Mouse (Mus musculus) lung, postnatal 25 days (tissue): ENCODE measurements around the gene D11Wsu47e.
A peak's percentile ranks its signal among the peaks of the same experiment; 100 is the strongest.

Source experiments
- DNase-seq: peaks from one replicate; pipeline ENCODE4 v3.0.0; 2022; ENCODE audit warnings: low spot score

Gene D11Wsu47e

GRCm38 (mm10) chr11:113666648-113667047 lies 17.6 kb upstream of the D11Wsu47e start:
- DNase-seq: peak; percentile 19

DNA sequence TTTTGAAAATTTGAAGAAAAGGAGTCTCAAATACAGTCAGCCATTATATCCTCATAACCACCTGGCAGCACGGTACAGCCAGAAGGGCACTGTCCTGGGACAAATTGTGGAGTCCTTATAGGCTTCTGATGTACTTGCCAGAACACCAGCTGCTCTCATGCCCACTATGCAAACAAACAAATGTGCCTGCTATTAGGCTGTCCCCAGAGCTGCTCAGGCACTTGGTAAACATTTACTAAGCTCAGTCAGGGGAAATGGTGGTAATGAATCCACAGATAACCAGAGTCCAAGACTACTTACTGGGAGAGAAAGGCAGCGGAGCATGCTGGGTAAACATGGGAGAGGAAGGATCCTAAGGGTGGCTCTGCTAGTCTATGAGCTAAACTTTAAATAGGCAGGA lies 17.1 kb upstream of the D11Wsu47e start:
- DNase-seq: no peak

DNA sequence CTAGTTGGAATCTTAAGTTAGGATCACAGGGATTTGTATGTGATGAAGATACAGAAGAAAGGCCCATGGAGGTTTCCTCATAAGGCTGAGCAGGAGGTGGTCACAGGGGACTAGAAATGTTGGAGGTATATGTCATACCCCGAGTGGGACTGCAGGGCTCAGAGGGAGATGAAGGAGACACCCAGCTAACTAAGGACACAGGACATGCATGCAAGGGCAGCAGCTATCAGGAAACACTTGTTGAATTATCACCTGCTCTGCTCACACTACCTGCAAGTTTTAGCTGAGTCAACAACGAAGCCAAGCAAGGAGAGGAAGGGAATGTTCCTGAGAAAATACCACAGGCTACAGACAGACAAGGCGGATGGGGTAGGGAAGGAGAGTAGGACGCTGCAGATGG lies 16.5 kb upstream of the D11Wsu47e start:
- DNase-seq: no peak

DNA sequence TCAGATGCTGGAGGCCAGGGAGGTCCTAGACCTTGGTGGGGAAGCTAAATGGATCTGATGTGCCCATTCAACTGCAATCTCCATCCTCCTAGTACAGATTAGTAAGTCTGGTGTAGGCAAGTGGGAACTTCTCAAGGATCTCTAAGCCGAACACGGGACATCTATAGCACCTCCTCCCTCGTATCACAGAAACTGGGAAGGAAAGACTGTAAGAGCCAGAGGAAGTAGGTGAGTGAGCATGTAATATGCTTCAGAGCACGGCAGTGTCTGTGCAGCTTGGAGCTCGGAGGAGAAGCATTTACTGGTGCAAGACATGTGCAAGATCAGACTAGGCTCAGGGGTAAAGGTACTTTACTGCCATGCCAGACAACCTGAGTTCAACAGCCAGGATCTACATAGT lies 15.4 kb upstream of the D11Wsu47e start:
- DNase-seq: no peak

DNA sequence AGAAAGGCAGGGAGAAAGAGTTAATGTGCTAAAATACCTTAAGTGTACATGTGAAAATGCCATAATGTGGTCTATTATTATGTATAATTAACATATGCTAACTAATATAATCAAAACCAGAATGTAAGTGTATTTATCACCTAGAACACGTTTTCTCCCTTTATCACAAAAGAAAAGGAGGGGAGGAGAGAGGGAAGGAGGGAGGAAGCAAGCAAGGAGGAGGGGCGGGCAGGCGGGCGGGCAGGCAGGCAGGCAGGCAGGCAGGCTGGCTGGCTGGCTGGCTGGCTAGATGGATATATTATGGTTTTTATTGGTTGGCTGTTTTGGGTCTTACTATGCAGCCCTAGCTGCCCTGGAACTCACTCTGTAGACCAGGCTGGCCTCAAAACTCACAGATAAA lies 14.5 kb upstream of the D11Wsu47e start:
- DNase-seq: no peak

DNA sequence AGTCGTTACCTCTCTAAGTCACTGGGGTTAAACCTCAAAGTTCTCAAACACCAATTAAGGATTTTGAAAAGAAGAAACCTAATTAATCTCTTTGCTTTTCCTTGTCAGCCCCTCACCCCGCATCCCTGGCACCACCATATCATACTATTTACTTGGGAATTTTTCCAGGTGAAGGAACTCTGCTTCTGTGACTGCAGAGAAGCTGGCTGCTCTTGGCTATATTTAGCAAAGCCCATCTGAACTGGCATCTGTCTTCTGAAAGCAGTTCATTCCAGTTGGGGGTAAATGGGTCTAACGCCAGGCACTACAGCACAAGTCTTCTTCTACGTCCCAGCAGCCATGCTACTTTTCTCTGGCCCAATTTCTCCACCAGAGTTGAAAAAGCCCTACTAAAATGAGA lies 10.6 kb upstream of the D11Wsu47e start:
- no peak for DNase-seq

GRCm38 (mm10) chr11:113674595-113674994 lies 9.6 kb upstream of the D11Wsu47e start:
- DNase-seq: no peak

- no peak for DNase-seq
These were observed 7.4 kb upstream of the D11Wsu47e start for GRCm38 (mm10) chr11:113676847-113677246.

GRCm38 (mm10) chr11:113677378-113677777 lies 6.8 kb upstream of the D11Wsu47e start:
- DNase-seq: no peak

DNA sequence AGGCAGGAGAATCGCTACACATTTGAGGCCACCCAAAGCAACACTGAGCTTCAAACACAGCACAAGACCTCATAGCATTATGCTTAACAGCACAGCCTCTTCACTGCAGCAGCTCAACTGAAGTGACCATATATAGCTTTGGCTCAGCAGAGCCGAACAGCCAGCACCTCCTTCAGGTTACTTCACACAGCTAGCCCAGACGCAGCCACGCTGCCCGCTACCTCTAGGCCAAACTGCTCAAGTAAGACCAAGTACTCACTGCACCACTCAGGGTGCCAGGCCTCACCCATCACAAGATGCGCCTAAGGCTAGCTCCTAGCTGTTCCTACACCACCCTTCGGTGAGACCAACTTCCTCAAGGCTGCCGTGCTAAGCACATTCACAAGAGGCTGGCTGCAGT lies 5.8 kb upstream of the D11Wsu47e start:
- DNase-seq: no peak

GRCm38 (mm10) chr11:113680954-113681353 lies 3.3 kb upstream of the D11Wsu47e start:
- DNase-seq: no peak

DNA sequence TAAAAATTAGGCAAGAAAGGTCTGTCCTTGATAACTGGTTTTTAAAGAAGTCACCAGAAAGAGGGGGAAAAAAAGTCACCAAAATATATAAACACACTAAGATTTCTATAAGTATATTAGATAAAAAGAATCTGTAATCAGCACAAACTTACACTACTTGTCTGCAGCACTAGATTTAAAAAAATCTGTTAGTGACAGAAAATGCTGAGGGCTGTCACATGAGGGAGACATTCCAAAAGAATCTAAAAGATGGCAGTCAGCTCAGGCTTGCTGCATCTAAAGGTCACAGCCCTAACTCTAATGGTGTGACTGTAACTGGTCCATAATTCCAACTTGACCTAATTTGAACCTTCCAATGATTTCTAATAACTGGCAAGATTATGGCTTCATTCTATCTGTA lies 2.2 kb upstream of the D11Wsu47e start:
- no peak for DNase-seq

DNA sequence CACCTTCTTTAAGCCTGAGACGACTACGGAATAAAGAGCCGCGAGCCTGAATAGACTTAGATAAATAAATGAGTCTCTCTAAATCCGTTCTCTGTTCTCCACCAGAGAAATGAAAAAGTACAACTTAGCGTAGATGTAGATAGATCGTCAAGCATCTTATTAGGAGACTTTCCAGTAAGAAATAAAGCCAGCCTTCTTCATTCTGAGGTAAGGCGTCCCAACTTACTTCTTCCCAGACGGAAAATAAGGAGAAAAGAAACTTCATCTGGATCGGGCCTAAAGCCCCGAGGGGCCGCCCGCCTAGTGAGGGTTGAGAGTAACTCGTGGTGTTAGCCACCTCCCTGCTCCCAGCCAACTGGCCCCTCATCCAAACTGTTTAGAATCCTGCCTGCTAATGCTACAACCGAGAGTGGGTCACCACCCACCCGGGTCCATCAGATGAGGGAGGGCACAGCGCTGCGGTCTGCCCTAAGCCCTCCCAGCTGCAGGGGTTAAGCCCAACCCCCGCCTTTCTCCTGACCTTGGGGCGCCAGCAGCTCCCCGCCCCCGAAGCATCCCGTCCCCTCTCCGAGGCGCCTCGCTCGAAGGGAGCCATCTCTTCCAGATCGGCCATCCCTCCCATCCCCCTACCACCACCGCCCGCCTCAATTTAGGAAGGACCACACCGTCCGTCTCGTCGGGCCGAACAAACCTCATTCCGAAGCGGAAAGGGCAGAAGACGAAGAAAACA lies 1.1 kb upstream of the D11Wsu47e start:
- peak; percentile 25 for DNase-seq

GRCm38 (mm10) chr11:113683627-113683956 lies 620 bp upstream of the D11Wsu47e start:
- no peak for DNase-seq

DNA sequence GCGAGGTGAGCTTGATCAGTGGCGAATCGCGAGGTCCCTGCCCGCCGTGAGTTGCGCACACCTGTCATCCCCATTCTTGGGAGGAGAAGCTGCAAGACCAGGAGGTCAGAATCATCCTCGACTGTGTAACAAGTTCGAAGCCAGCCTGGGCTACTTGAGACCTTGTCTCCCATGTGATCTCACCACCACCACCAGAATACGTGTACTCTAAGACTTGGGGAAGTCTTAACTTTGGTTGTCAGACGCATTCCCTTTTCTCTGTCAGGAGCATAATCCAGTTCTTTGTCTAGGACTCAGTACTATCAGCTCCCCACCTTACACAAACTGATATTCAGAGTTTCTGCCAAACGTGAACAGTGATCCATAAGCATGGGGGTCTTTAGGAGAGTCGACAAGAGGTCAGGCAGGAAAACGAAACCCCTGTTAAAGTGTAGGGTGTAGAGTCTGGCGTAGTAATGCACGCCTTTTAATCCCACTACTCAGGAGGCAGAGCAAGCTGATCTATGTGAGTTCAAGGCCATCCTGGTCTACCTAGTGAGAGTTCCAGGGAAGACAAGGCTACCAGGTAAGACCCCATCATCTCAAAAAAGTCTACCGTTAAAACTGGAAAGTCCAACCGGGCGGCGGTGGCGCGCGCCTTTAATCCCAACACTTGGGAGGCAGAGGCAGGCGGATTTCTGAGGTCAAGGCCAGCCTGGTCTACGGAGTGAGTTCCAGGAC lies 655 bp downstream of the D11Wsu47e start:
- DNase-seq: no peak

DNA sequence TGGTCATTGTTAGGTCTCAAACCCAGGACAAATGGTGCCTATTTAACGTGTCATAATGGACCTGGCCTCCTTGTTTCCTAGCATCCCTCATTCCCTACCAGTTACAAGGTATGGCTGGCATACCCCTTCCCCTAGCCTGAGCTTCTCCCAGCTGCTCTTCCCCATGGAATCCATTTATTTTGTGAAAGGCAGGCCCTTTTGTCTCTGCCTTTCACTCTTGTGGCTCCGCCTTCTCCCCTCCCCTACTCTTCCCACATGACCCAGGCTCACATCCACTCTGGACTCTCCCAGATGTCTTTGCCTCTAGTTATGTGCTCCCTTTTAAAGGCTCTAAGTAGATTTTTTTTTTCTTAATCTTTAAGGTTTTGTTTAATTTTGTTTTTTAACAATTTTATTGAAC lies 2.8 kb downstream of the D11Wsu47e start:
- DNase-seq: no peak

DNA sequence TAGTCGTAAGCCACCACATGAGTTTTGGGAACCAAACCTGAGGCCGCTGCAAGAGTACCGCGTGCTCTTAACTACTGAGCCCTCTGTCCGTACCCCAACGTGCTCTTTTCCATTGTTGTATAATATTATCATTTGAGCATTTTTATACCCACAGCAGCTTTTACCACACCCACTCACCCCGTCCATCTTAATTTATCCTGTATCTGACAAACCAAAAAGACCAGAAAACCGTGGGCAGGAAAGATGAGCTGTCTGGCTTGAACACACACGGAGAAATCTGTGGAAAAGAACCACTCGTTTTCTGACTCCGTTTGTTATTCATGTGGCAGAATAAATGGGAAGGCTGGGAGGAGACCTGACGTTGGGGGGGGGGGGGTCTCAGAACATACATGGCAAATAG lies 6.3 kb downstream of the D11Wsu47e start:
- DNase-seq: no peak

- no peak for DNase-seq
These were observed 7.1 kb downstream of the D11Wsu47e start for GRCm38 (mm10) chr11:113691318-113691717.

GRCm38 (mm10) chr11:113691851-113692250 lies 7.6 kb downstream of the D11Wsu47e start:
- DNase-seq: no peak

GRCm38 (mm10) chr11:113697571-113697970 lies 13.4 kb downstream of the D11Wsu47e start:
- no peak for DNase-seq

- peak; percentile 67 for DNase-seq
These were observed 13.9 kb downstream of the D11Wsu47e start for GRCm38 (mm10) chr11:113698013-113698545.

DNA sequence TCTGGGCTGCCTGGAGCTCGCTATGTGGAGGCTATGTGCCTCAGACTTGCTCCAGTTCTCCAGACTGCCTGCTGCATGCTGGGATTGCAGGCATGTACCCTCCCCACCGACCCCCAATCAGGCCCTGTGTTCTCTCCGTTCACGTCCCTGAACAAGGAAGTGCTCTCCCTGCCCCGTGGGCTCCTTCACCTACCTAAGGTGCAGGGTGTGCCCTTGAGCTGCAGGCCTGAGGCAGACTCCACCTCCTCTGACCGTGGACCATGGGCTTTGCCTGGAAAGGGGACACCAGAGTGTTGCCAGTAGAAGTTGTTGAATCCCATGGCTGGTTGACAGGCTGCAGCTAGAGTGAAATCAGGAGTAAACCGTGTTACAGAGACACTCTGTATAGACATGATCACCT lies 15.4 kb downstream of the D11Wsu47e start:
- DNase-seq: no peak

DNA sequence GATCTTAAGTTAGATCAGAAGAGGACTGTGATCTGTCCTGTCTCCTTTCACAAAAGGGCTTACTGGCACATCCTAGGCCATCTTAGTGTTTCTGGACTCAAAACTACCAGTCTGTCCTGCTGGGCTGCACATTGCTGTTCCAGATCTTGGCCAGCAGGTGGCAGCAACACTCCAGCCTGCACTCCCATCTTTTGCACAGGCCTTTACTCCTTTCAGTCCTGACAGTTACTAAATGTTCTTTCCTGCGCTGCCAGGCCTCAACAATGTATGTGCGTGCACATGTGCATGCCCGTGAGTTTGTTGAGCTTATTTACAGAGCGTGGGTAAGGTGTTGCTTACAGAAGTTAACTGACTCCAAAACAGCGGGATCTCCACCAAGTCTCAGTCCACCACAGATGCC lies 19.5 kb downstream of the D11Wsu47e start:
- DNase-seq: peak; percentile 83
